Mouse (Mus musculus): Measurements from ENCODE around the gene Wdr70. TPM values are rescaled to one million over a fixed set of nuclear protein-coding genes. Genes with fewer than 3 reads are reported as not detected.
"Not testable (repeated sequence)": the region's sequence is repeated elsewhere in the genome, so short reads cannot be mapped to it uniquely, and the experiment has no call there.

Gene Wdr70
- polyA plus RNA-seq, 1 experiment from 2014 or later, result 19.9 TPM

- not testable (repeated sequence) for H3K9me3 ChIP-seq (replicated peaks); H3K4me2 ChIP-seq; H3K27ac ChIP-seq (replicated peaks); H3K9ac ChIP-seq; ATAC-seq (ENCODE audit: insufficient read depth); H3K27me3 ChIP-seq; H3K4me1 ChIP-seq (replicated peaks); H3K4me3 ChIP-seq (replicated peaks)
- 89% methylated on average over 1 of the region's 1 CpGs for WGBS (ENCODE audit: insufficient replicate concordance)
- peaks cover 42% of the 10 kb centered on the region for H3K36me3 ChIP-seq (replicated peaks)
Observed at GRCm38 (mm10) chr15:8092668-8093067, 6.3 kb downstream of the Wdr70 start.

- Histone ChIP-seq H3K4me3 (replicated peaks) (no peak overlapping the region), H3K4me2 (no peak overlapping the region), H3K36me3 (replicated peaks) (peaks cover 34% of the 10 kb centered on the region), H3K27ac (replicated peaks) (no peak overlapping the region), H3K9ac (no peak overlapping the region), H3K4me1 (replicated peaks) (0 out of 2 replicates have a peak, but pooled peaks cover 4% of the 10 kb centered on the region), H3K9me3 (replicated peaks) (no peaks in the 10 kb centered on the region), H3K27me3 (no peaks in the 10 kb centered on the region)
- ATAC-seq (ENCODE audit: insufficient read depth), result no peak
- WGBS (ENCODE audit: insufficient replicate concordance), result 84% methylated on average over 2 of the region's 2 CpGs
Observed at GRCm38 (mm10) chr15:8090685-8091084, 8.3 kb downstream of the Wdr70 start.

GRCm38 (mm10) chr15:8088715-8089114, 10.3 kb downstream of the Wdr70 start:
- Histone ChIP-seq H3K27ac (replicated peaks) (no peak overlapping the region), H3K4me2 (no peak overlapping the region), H3K36me3 (replicated peaks) (peaks cover 27% of the 10 kb centered on the region), H3K4me1 (replicated peaks) (0 out of 2 replicates have a peak, but pooled peaks cover 4% of the 10 kb centered on the region), H3K4me3 (replicated peaks) (no peak overlapping the region), H3K9ac (no peak overlapping the region), H3K27me3 (no peaks in the 10 kb centered on the region), H3K9me3 (replicated peaks) (no peaks in the 10 kb centered on the region)
- 70% methylated on average over 3 of the region's 3 CpGs for WGBS (ENCODE audit: insufficient replicate concordance)
- no peak for ATAC-seq (ENCODE audit: insufficient read depth)

GRCm38 (mm10) chr15:8087293-8087692, 11.7 kb downstream of the Wdr70 start:
- Histone ChIP-seq H3K36me3 (replicated peaks) (peaks cover 23% of the 10 kb centered on the region), H3K4me1 (replicated peaks) (0 out of 2 replicates have a peak, but pooled peaks cover 4% of the 10 kb centered on the region), H3K4me2 (no peak overlapping the region), H3K27ac (replicated peaks) (no peak overlapping the region), H3K27me3 (no peaks in the 10 kb centered on the region), H3K9me3 (replicated peaks) (no peaks in the 10 kb centered on the region), H3K4me3 (replicated peaks) (no peak overlapping the region), H3K9ac (no peak overlapping the region)
- WGBS (ENCODE audit: insufficient replicate concordance), result 92% methylated on average over 4 of the region's 4 CpGs
- no peak for ATAC-seq (ENCODE audit: insufficient read depth)

GRCm38 (mm10) chr15:8082139-8082538, 16.9 kb downstream of the Wdr70 start:
- Histone ChIP-seq H3K27me3 (no peaks in the 10 kb centered on the region), H3K4me3 (replicated peaks) (no peak overlapping the region), H3K27ac (replicated peaks) (no peak overlapping the region), H3K36me3 (replicated peaks) (peaks cover 32% of the 10 kb centered on the region), H3K9ac (no peak overlapping the region), H3K4me1 (replicated peaks) (no peaks in the 10 kb centered on the region), H3K4me2 (no peak overlapping the region), H3K9me3 (replicated peaks) (no peaks in the 10 kb centered on the region)
- WGBS (ENCODE audit: insufficient replicate concordance), result 78% methylated on average over 8 of the region's 8 CpGs
- no peak for ATAC-seq (ENCODE audit: insufficient read depth)

- not testable (repeated sequence) for H3K27ac ChIP-seq (replicated peaks); H3K4me3 ChIP-seq (replicated peaks); H3K4me2 ChIP-seq; H3K4me1 ChIP-seq (replicated peaks); ATAC-seq (ENCODE audit: insufficient read depth); H3K9ac ChIP-seq; H3K9me3 ChIP-seq (replicated peaks); H3K27me3 ChIP-seq
- H3K36me3 ChIP-seq (replicated peaks), result peaks cover 21% of the 10 kb centered on the region
- 80% methylated on average over 3 of the region's 3 CpGs for WGBS (ENCODE audit: insufficient replicate concordance)
Observed at GRCm38 (mm10) chr15:8073159-8073558, 25.9 kb downstream of the Wdr70 start.

- Histone ChIP-seq H3K36me3 (replicated peaks) (no peaks in the 10 kb centered on the region; the same call in 1 of the 2 replicates), H3K9me3 (replicated peaks) (no peaks in the 10 kb centered on the region), H3K27ac (replicated peaks) (no peak overlapping the region), H3K9ac (no peak overlapping the region), H3K4me3 (replicated peaks) (no peak overlapping the region), H3K27me3 (no peaks in the 10 kb centered on the region), H3K4me1 (replicated peaks) (no peaks in the 10 kb centered on the region), H3K4me2 (no peak overlapping the region)
- ATAC-seq (ENCODE audit: insufficient read depth), result no peak
- 63% methylated on average over 6 of the region's 6 CpGs for WGBS (ENCODE audit: insufficient replicate concordance)
Observed at GRCm38 (mm10) chr15:8065221-8065620, 33.8 kb downstream of the Wdr70 start.

- H3K9me3 ChIP-seq (replicated peaks), result no peaks in the 10 kb centered on the region
- WGBS (ENCODE audit: insufficient replicate concordance), result 59% methylated on average over 3 of the region's 3 CpGs
- no peaks in the 10 kb centered on the region for H3K4me1 ChIP-seq (replicated peaks)
- ATAC-seq (ENCODE audit: insufficient read depth), result no peak
- H3K27ac ChIP-seq (replicated peaks), result no peak overlapping the region
- H3K36me3 ChIP-seq (replicated peaks), result no peaks in the 10 kb centered on the region
- H3K4me2 ChIP-seq, result no peak overlapping the region
- H3K27me3 ChIP-seq, result no peaks in the 10 kb centered on the region
- no peak overlapping the region for H3K9ac ChIP-seq
- no peak overlapping the region for H3K4me3 ChIP-seq (replicated peaks)
Observed at GRCm38 (mm10) chr15:8051177-8051576, 47.8 kb downstream of the Wdr70 start.

GRCm38 (mm10) chr15:8039834-8040233, 59.2 kb downstream of the Wdr70 start:
- Histone ChIP-seq H3K36me3 (replicated peaks) (no peaks in the 10 kb centered on the region), H3K27ac (replicated peaks) (no peak overlapping the region), H3K9me3 (replicated peaks) (no peaks in the 10 kb centered on the region), H3K4me2 (no peak overlapping the region), H3K27me3 (no peaks in the 10 kb centered on the region), H3K4me3 (replicated peaks) (no peak overlapping the region), H3K4me1 (replicated peaks) (no peaks in the 10 kb centered on the region), H3K9ac (no peak overlapping the region)
- ATAC-seq (ENCODE audit: insufficient read depth), result no peak
- 54% methylated on average over 4 of the region's 4 CpGs for WGBS (ENCODE audit: insufficient replicate concordance)

GRCm38 (mm10) chr15:8038457-8038856, 60.6 kb downstream of the Wdr70 start:
- H3K4me1 ChIP-seq (replicated peaks), result no peaks in the 10 kb centered on the region

GRCm38 (mm10) chr15:8037825-8038224, 61.2 kb downstream of the Wdr70 start:
- Histone ChIP-seq H3K4me2 (no peak overlapping the region), H3K4me3 (replicated peaks) (no peak overlapping the region), H3K9me3 (replicated peaks) (no peaks in the 10 kb centered on the region), H3K27me3 (no peaks in the 10 kb centered on the region), H3K27ac (replicated peaks) (no peak overlapping the region), H3K9ac (no peak overlapping the region), H3K4me1 (replicated peaks) (no peaks in the 10 kb centered on the region), H3K36me3 (replicated peaks) (0 out of 2 replicates have a peak, but pooled peaks cover 5% of the 10 kb centered on the region)
- 60% methylated on average over 3 of the region's 3 CpGs for WGBS (ENCODE audit: insufficient replicate concordance)
- no peak for ATAC-seq (ENCODE audit: insufficient read depth)

More at GRCm38 (mm10) chr15:8038457-8038856, 60.6 kb downstream of the Wdr70 start:
- Histone ChIP-seq H3K27ac (replicated peaks) (no peak overlapping the region), H3K9ac (no peak overlapping the region), H3K4me2 (no peak overlapping the region), H3K4me3 (replicated peaks) (no peak overlapping the region), H3K27me3 (no peaks in the 10 kb centered on the region), H3K36me3 (replicated peaks) (no peaks in the 10 kb centered on the region), H3K9me3 (replicated peaks) (no peaks in the 10 kb centered on the region)
- 73% methylated on average over 5 of the region's 5 CpGs for WGBS (ENCODE audit: insufficient replicate concordance)
- ATAC-seq (ENCODE audit: insufficient read depth), result no peak

GRCm38 (mm10) chr15:8031211-8031610, 67.8 kb downstream of the Wdr70 start:
- WGBS (ENCODE audit: insufficient replicate concordance), result 64% methylated on average over 7 of the region's 7 CpGs
- Histone ChIP-seq H3K9ac (no peak overlapping the region), H3K4me2 (no peak overlapping the region), H3K27ac (replicated peaks) (no peak overlapping the region), H3K4me1 (replicated peaks) (no peaks in the 10 kb centered on the region), H3K4me3 (replicated peaks) (no peak overlapping the region), H3K27me3 (no peaks in the 10 kb centered on the region), H3K36me3 (replicated peaks) (0 out of 2 replicates have a peak, but pooled peaks cover 5% of the 10 kb centered on the region), H3K9me3 (replicated peaks) (no peaks in the 10 kb centered on the region)
- ATAC-seq (ENCODE audit: insufficient read depth), result no peak
